Mouse (Mus musculus): ENCODE measurements at regions not wholly inside any gene's neighbourhood (a gene's known extent, or its start where the extent isn't known, plus 50 kb on each side); places are given as distances from the start of the nearest gene placed in this dataset.
A peak's percentile ranks its signal among the peaks of the same experiment; 100 is the strongest.

DNA sequence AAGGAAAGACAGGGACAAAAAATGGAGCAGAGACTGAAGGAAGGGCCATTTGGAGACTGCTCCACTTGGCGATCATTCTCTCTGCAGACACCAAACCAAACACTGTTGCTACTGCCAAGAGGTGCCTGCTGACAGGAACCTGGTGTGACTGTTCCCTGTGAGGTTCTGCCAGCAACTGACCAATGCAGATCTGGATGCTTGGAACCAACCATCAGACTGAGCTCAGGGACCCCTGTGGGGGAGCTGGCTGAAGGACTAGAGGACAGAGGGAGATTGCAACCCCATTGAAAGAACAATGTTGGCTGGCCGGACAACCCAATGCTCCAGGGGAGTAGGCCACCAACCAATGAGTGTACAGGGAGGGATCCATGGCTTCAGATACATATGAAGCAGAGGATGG lies 139.2 kb upstream of the Cep126 start:
- DNase-seq (ENCODE audit: extremely low spot score in 1 of 2, low spot score in 1 of 2) = no peak

DNA sequence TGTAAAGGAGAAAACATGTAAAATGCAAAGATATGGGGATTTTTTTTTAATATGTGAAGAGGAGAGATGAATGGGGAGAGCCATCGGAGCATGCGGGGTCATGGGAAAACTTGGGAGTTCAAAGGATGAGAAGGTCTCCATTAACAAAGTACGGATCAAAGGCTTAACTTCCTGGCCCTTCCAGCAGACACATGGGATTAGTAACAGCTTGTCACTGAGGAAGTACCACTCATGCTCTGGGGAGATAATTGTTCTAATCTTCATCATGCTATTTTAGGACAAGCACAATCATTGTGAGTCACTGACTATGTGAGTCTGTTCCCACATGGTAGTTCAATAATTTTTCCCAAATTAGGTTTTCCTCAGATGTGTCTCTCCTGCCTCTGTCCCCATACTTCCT lies 115.4 kb upstream of the Cep126 start:
- DNase-seq (ENCODE audit: extremely low spot score in 1 of 2, low spot score in 1 of 2) = no peak

DNA sequence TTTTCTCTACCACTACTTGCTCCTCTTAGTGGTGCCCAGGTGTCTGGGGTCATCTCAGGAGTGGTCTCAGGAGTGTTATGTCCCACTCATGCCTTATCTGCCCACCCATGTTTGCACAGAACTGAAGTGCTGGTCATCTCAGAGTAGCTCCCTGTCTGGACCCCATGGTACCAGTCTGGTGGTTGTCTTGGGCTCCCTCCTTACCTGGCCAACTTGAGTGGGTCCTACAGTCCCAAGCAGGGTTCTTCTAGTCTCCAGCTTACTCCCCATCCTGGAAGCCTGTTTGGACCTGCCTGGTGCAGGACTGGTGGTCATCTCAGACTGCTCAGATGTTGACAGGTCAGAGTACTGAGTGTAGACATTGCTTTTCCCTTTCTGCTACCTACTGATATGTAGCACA lies 94.0 kb upstream of the Cep126 start:
- no peak for DNase-seq (ENCODE audit: extremely low spot score in 1 of 2, low spot score in 1 of 2)

DNA sequence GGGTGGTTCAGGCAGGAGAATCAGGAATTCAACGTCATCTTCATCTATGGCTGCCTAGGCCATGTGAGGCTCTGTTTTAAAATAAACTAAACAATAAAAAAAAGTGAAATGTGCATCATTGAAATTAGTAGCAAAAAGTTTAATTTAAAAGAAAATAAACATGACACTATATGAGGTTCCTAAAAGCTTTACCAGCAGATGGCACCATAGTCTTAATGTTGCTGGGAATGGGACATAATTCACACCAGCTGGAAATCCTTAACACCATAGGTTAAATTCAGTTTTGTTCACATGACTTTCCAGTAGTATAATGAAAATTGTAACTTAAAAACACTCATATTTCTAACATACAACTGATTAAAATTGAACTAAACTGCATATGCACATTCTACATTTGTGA lies 92.3 kb upstream of the Cep126 start:
- DNase-seq (ENCODE audit: extremely low spot score in 1 of 2, low spot score in 1 of 2) = peak in 1 of 2 experiments; percentile 74

- DNase-seq (ENCODE audit: extremely low spot score in 1 of 2, low spot score in 1 of 2) = peak; percentile 38 to 76
These were observed 74.8 kb upstream of the Cep126 start for GRCm38 (mm10) chr9:8208855-8209254.

- DNase-seq (ENCODE audit: extremely low spot score in 1 of 2, low spot score in 1 of 2) = no peak
These were observed 51.3 kb upstream of the Cep126 start for GRCm38 (mm10) chr9:8185433-8185832.

Data from frontal cortex, adult 2 months (tissue).